Mouse (Mus musculus): ENCODE results near the gene Gm49387.

DNA sequence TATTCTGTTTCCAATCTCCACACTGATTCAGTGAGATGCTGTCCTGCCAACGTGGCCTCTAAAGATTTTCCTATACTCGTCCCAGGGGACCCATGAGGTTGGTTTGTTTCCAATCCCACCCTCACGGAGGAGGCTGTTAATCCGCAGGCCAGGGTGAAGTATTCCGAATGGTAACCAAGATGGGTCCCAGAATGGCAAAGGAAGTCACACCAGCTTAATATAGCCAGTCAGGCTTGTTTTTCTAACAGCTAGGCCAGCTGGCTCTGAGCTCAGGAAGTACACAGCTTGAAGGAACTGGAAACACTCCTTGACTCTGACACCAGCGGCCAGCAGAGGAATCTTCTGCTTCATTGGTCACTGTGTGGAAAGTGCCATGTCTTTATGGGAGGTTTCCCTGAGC lies 103.4 kb downstream of the Gm49387 start:
- TF ChIP-seq CTCF (IDR thresholded peaks at IDR 0.05; ENCODE audit: extremely low read depth, insufficient read depth, insufficient read length, insufficient replicate concordance) (no peak), POLR2A (IDR thresholded peaks at IDR 0.05; ENCODE audit: low read depth, low read length) (no peak)
